Mouse (Mus musculus) kidney, adult 11 months (tissue): ENCODE results near the gene Gm5901.
"Not testable (repeated sequence)": the region's sequence is repeated elsewhere in the genome, so short reads cannot be mapped to it uniquely, and the experiment has no call there.

Source experiments
- DNase-seq: peaks from one replicate; pipeline ENCODE4 v3.0.0; 2022

Gene Gm5901

DNA sequence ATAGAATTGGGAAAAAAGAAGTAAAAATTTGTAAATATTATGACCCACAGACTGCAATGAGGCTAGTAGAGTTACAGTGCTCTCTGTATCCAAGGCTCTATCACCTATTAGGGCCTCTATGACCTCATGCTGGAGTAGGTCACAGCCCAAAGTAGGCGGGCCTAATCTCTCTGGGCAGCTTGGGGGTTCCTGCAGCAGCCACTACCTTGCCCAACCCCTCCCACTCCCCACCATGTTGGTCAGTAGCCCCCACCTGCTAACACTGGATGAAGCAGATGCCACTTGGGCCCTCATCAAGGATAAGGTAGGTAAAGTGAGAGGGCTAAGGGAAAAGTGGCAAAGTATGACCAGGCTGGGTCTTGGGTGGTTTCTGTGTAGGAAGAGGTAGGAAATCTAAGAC, at the start of gene Gm5901:
Gene Gm5901 (plus strand): TSS at position 173 of the 400 bp plus-strand sequence.
- DNase-seq, result no peak

GRCm38 (mm10) chr7:105325302-105325701, 49.5 kb upstream of the Gm5901 start:
- no peak for DNase-seq

- DNase-seq, result no peak
Measured at GRCm38 (mm10) chr7:105334004-105334403, 40.8 kb upstream of the Gm5901 start, which contains the start of gene Olfr690. Gene Olfr690 (minus strand): TSS chr7:105334104.

DNA sequence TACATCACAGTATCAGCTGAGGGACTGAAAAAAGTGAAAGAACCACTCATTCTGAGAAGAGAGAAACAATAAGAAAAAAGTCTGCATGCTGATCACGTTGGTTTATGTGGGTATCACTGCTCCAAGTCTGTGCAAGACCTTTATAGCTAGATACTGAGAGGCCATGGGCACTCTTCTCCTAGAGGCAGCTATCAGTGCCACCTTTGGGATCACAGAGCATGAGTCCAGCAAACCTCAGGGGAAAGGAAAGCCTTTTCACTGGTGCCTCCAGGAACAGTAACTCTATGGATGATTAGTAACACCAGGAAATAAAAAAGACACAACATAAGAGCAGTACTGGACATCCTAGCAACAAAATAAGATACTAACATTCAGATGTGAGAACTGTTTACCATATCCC, 32.7 kb upstream of the Gm5901 start, which contains the start of gene Olfr691:
Gene Olfr691 (minus strand): TSS at position 101 of the 400 bp plus-strand sequence.
- DNase-seq, result no peak

DNA sequence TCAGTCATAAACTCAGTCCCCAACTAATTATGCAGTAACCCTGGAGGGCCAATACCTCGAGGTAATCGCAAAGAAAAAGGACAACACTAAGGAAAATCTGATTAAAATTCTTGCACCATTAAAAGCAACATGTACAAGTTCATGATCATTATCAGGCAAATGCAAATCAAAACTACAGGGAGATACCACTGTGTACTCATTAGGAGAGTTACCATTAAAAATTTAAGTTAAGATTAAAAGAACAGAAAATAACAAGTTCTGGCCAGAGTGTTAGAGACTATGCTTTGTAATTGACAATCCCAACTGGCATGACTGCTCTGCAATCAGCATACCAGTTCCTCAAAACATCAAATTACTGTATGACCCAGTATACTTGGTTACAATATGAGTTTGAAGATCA, 32.1 kb upstream of the Gm5901 start:
- DNase-seq, result no peak

DNA sequence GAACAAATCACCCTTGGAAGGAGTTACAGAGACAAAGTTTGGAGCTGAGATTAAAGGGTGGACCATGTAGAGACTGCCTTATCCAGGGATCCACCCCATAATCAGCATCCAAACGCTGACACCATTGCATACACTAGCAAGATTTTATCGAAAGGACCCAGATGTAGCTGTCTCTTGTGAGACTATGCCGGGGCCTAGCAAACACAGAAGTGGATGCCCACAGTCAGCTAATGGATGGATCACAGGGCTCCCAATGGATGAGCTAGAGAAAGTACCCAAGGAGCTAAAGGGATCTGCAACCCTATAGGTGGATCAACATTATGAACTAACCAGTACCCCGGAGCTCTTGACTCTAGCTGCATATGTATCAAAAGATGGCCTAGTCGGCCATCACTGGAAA, 18.8 kb upstream of the Gm5901 start:
- not testable (repeated sequence) for DNase-seq

DNA sequence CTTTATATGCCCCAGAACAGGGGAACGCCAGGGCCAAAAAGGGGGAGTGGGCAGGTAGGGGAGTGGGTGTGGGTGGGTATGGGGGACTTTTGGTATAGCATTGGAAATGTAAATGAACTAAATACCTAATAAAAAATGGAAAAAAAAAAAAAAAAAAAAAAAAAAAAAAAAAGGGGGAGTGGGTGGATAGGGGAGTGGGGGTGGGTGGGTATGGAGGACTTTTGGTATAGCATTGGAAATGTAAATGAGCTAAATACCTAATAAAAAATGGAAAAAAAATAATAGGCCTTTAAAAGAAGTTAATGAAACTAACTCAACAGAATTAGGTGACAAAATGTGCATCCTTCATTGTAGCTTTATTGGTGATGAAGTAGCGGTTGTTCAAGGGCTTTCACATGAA, 18.4 kb upstream of the Gm5901 start:
- not testable (repeated sequence) for DNase-seq

DNA sequence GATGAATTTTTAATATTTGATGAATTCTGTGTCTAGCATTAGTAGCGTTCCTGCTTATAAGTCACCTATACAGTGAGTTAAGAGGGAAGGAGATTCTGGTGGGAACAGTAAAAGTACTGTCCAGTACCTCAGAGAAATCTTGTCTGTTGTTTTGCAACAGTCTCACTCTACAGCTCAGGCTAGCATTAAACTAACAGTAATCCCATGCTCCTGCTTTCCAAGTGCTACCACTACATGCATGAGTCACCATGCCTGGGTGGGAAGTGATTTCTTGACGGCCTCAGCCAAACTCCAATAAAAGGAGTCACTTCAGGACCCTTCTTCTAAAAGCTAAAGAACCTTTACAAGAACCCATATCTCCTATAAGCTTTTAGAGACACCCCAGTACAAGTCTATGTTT, 13.1 kb upstream of the Gm5901 start:
- no peak for DNase-seq

GRCm38 (mm10) chr7:105367268-105367667, 7.6 kb upstream of the Gm5901 start:
- DNase-seq, result no peak

DNA sequence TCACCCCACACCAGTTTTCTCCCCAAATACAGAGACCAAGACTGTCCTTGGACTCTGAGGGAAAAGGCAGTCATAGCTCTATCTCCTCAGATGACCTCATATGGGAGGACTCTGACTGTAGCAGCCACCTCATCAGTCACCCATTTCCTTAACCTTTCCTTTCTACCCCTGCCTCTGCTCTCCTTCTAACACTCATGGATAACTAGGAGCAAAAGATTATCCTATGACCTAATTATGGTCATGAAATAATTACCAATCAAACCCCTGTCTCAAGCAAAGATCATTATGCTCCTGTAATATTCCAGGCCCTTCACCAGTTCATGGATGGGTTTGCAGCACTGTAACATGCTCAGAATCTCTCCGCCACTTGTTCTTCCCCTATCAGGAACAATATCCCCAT, 6.9 kb upstream of the Gm5901 start, which contains the start of gene Olfr692:
Gene Olfr692 (plus strand): TSS at position 301 of the 400 bp plus-strand sequence.
- no peak for DNase-seq

- no peak for DNase-seq
Measured at GRCm38 (mm10) chr7:105368521-105368920, 6.3 kb upstream of the Gm5901 start.

GRCm38 (mm10) chr7:105372912-105373311, 1.9 kb upstream of the Gm5901 start:
- DNase-seq, result no peak

DNA sequence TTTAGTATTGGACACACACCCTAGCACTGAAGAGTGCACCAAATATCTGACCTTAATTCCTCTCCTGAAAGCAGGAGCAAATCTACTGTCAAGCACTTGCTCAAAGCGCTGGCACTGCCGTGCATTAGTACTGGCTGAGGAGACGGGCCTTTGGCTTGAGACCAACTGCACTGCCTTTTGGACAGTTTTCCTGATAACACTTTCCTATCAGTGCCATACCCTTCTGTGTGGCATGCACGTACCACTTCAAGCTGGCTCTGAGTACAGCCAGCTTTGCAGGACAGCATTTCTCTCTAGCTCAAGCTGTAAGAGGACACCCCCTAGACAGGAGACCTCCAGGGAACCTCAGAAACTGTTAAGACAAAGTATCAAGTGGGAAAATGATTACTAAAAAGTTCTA, 1.3 kb upstream of the Gm5901 start:
- no peak for DNase-seq

DNA sequence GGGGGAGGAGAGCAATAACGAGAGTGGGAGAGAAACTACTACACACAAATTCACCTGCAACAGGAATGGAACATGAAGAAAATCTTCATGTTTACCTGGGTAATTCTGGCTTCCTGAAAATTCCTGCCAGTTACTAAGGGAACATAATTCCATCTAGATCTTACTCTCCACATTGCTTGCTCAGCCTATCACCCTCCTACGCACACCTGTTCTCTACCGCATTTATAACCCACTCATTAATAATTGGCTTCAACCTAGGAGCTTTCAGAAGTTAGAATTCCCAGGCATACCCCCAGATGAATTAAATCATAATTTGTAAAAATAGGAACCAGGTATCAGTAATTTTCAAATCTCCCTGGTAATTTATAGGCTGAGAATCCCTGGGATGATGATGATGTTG, 862 bp upstream of the Gm5901 start:
- DNase-seq, result no peak

DNA sequence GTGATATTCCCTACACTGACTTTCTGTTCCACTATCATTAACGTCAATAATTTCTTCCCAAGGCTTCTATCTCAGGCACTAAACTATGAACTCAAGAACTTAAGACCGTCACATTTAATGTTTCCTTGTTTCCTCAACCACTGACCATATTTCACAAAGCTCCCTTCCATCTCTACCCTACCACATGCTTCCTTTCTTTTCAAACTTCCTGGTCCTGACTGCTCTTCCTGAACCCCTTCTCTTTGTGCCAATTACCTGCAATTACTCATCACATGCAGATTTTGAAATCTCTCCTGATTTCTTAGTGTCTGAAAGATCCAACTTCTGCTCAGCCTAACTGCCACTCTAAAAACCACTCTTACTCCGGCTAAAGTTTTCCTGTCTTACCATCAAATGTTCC, 5.5 kb downstream of the Gm5901 start:
- no peak for DNase-seq

GRCm38 (mm10) chr7:105387696-105388095, 12.9 kb downstream of the Gm5901 start:
- DNase-seq, result no peak

GRCm38 (mm10) chr7:105390236-105390635, 15.4 kb downstream of the Gm5901 start:
- no peak for DNase-seq

- no peak for DNase-seq
Measured at GRCm38 (mm10) chr7:105394606-105395005, 19.8 kb downstream of the Gm5901 start.

DNA sequence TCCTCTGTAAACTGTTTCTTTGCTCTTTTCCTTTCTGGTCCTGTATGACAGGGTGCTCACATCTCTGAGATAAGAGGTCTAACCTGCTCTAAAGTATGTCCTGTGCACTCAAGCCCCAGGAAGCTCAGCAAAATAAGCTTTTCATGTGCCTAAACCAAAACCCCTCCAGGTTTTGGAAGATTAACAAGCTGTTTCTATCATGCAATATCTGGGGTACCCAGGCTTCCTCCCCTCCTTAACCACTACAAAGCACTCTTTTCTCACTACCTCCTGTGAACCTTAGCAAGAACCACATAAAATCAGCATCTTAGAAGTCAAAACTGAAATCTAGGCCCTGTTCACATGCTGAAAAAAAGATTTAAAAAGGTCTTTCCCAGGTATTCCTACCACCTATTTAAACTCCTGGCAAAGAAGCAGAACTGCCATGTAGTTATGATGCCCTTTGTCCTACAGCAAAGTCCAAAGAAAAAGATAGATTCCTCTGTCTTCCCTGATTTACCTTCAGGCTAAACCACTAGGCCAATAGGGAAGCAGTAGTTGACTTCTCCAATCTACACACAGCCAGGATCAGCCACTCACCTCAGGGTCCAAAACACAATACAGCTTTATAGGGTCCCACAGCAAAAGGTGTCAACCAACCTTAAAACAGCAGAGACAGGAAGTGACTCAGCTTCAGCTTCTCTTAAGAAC, 20.4 kb downstream of the Gm5901 start:
- no peak for DNase-seq

GRCm38 (mm10) chr7:105396126-105396525, 21.3 kb downstream of the Gm5901 start:
- DNase-seq, result no peak

DNA sequence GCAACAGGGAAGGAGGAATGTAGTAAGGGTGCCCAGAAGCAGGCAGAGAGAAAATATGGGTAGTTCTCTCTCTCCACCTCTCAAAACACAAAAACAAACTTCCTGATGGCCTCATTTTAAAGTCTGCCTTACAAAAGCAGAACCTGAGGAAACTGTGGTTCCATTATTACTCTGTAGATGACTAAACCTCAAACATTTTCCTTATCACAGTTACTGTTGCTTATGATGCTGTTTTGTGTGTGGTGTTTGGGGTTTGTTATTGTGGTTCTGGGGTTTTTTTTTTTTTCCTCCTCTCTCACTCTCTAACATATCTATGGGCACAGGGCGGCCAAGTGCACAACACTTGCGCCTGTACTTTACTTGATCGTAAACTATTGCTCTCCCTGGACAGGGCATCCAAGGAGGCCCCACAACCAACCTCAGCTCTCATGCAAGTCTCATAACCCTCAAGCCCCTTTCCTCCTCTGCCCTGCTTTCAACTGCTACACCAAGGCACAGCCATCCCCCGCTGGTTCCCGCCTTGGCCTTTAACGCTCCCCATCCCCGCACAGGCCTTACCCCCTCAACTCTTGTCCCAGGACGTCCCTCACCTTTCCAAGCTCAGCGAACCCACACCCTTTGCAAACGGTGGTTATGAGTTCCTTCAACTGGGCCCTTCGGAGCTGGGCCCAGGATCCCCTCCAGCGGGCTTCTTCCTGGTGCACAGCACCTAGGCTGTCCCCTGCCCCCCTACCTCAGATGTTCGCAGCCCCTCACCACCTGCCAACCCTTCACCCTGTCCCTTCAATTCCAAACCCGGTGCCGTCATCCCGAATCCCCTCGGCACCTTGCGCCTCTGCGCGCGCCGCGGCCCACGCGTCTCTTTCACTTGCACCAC, 24.5 kb downstream of the Gm5901 start:
- no peak for DNase-seq

DNA sequence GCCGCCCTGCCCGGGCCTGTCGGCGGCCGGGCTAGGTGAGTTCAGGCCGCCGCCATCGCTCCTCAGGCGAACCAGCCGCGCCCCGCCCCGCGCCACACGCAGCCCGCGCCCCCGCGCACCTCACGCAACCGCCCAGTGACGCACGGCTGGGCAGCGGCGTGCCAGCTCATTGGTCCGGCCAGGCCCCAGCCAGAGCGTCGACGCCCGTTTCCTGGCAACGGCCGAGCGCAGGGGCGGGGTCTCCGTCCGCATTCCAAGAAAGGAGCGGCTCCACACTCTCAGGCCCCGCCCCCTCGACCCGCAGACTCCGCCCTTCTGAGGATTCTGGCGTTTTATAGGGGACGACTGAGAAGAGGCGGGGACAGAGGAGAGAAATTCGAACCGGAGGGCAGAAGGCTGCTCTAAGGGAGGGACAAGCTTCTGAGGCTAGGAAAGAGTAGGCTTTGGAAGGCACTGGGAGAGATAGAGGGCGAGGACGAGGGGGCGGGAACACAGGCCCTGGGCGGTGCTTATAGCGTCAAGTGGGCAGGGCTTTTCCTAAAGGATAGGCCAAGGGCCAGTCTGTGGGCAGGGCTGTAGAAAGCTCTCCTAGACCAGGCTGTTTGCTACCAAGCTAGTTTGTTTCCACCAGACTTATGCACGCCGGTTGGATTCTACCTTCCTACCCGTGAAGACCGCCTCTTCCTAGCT, 25.2 kb downstream of the Gm5901 start, which contains the start of gene Fam160a2:
Gene Fam160a2 (minus strand): TSS at position 120 of the 690 bp plus-strand sequence.
- peak; percentile 100 for DNase-seq

GRCm38 (mm10) chr7:105404268-105404667, 29.4 kb downstream of the Gm5901 start, which contains the start of gene Cnga4:
Gene Cnga4 (plus strand): TSS chr7:105404568.
- DNase-seq, result no peak
